Mouse (Mus musculus) limb, embryonic 11.5 days (tissue): ENCODE results near the gene Impdh2. TPM values are rescaled to one million over a fixed set of nuclear protein-coding genes. Genes with fewer than 3 reads are reported as not detected.

Source experiments
- ATAC-seq: fragments of 200-750 bp; cut with Nextera tagmentation; 2 replicates; pipeline ENCODE4 v1.8.0; 2017; ENCODE audit warnings: low read depth; ENCODE audit not compliant: insufficient number of reproducible peaks, low FRiP score, low TSS enrichment
- DNase-seq: peaks from one replicate; pipeline ENCODE4 v3.0.0-alpha.2; 2015; ENCODE audit warnings: low spot score
- H3K27ac ChIP-seq: fragments of 300-500 bp; sonication (generic); replicated peaks from 2 replicates; pipeline ENCODE4 v1.5.1; 2014; ENCODE audit warnings: low read depth, mild to moderate bottlenecking, low read length
- H3K27me3 ChIP-seq: fragments of 300-500 bp; sonication (generic); 2 replicates; pipeline ENCODE4 v1.6.1; 2014; ENCODE audit warnings: mild to moderate bottlenecking, low read length, mixed read lengths; ENCODE audit not compliant: control insufficient read depth, insufficient read depth
- H3K36me3 ChIP-seq: fragments of 300-500 bp; sonication (generic); 2 replicates; pipeline ENCODE4 v1.6.1; 2014; ENCODE audit warnings: mild to moderate bottlenecking, low read length, moderate library complexity, mixed read lengths; ENCODE audit not compliant: control insufficient read depth, insufficient read depth
- H3K4me1 ChIP-seq: fragments of 300-500 bp; sonication (generic); 2 replicates; pipeline ENCODE4 v1.6.1; 2014; ENCODE audit warnings: low read length, mixed read lengths; ENCODE audit not compliant: control insufficient read depth, insufficient read depth
- H3K4me2 ChIP-seq: fragments of 300-500 bp; sonication (generic); 2 replicates; pipeline ENCODE4 v1.6.1; 2014; ENCODE audit warnings: low read depth, mild to moderate bottlenecking, moderate library complexity; ENCODE audit not compliant: severe bottlenecking
- H3K4me3 ChIP-seq: fragments of 300-500 bp; sonication (generic); 2 replicates; pipeline ENCODE4 v1.5.1; 2014; ENCODE audit warnings: low read depth, low read length
- H3K9ac ChIP-seq: fragments of 300-500 bp; sonication (generic); 2 replicates; pipeline ENCODE4 v1.6.1; 2014; ENCODE audit warnings: mild to moderate bottlenecking, low read length
- H3K9me3 ChIP-seq: fragments of 300-500 bp; sonication (generic); 2 replicates; pipeline ENCODE4 v1.6.1; 2016; ENCODE audit warnings: low read length; ENCODE audit not compliant: control insufficient read depth
- whole genome bisulfite sequencing: fragments of 180-500 bp; shearing (Covaris S2); extraction: QIAGEN DNeasy Blood & Tissue Kit; methylation state at CpG from one replicate; pipeline ENCODE4 v1.1.7; 2014; 5-methylcytosine and 5-hydroxymethylcytosine counted together
- polyA plus RNA-seq: library from polyadenylated mRNA; unstranded; fragments of >200 nt; fragmentation: Nextera tagmentation; extraction: Ambion mirVana; gene quantifications from 2 replicates; pipeline ENCODE4 v1.2.1, GENCODE M21; 2014

Impdh2 gene
- polyA plus RNA-seq, 1 experiment from 2014 or later: 247 TPM

DNA sequence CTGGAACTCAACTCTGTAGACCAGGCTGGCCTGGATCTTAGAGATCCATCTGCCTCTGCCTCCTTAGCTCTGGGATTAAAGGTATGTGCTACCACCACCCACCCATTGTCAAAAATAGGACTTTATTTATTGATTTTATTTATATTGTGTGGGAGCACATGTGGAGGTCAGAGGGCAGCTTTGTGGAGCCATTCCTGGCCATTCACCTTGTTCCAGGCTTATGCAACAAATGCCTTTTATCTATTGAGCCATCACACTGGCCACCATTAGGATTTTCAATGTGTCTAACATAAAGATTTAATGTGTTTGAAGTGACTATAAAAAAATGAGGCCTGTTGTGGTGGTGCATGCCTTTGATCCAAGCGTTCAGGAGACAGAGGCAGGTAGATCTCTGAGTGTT lies 28.6 kb upstream of the Impdh2 start:
- Histone ChIP-seq H3K27ac (no peak overlapping the region), H3K4me3 (no peak overlapping the region), H3K4me2 (no peak overlapping the region), H3K4me1 (no peaks in the 10 kb centered on the region), H3K9ac (no peak overlapping the region), H3K27me3 (no peaks in the 10 kb centered on the region), H3K9me3 (no peaks in the 10 kb centered on the region), H3K36me3 (peaks cover 43% of the 10 kb centered on the region)
- no peak for DNase-seq
- WGBS: 95% methylated on average over 1 of the region's 1 CpGs
- ATAC-seq: no peak

- H3K4me2 ChIP-seq: no peak overlapping the region
- H3K36me3 ChIP-seq: peaks cover 32% of the 10 kb centered on the region
- no peak overlapping the region for H3K27ac ChIP-seq
- ATAC-seq (no peak), DNase-seq (no peak)
- no peak overlapping the region for H3K4me3 ChIP-seq
- H3K9ac ChIP-seq: no peak overlapping the region
- H3K9me3 ChIP-seq: no peaks in the 10 kb centered on the region
- no peaks in the 10 kb centered on the region for H3K27me3 ChIP-seq
- no peaks in the 10 kb centered on the region for H3K4me1 ChIP-seq
These were observed 19.2 kb upstream of the Impdh2 start for GRCm38 (mm10) chr9:108540846-108541245.

DNA sequence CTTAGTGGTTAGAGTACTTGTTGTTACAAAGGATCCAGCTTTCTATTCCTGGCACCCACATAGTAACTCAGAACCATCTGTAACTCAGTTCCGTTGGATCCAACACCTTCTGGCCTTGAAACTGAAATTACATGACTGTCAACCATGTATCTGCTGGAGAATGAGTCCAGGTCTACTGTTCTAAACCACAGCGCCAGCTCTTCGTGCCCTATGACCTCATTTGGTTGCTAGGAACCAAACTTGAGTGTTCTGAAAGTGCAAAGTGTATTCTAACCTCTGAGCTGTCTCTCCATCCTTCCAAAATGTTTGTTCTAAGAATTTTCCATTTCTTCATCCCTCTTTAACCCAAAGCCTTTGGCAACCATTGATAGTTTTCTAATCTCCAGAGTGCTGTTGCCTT lies 14.1 kb upstream of the Impdh2 start:
- Histone ChIP-seq H3K27me3 (no peaks in the 10 kb centered on the region), H3K4me2 (no peak overlapping the region), H3K9me3 (no peaks in the 10 kb centered on the region), H3K36me3 (peaks cover 15% of the 10 kb centered on the region), H3K4me1 (no peaks in the 10 kb centered on the region), H3K27ac (no peak overlapping the region), H3K9ac (no peak overlapping the region), H3K4me3 (no peak overlapping the region)
- DNase-seq: no peak
- WGBS: 96% methylated on average over 3 of the region's 3 CpGs
- no peak for ATAC-seq

GRCm38 (mm10) chr9:108546875-108547274 lies 13.2 kb upstream of the Impdh2 start:
- no peak overlapping the region for H3K4me2 ChIP-seq
- H3K27me3 ChIP-seq: no peaks in the 10 kb centered on the region
- no peaks in the 10 kb centered on the region for H3K4me1 ChIP-seq
- peaks cover 15% of the 10 kb centered on the region for H3K36me3 ChIP-seq
- no peak for DNase-seq
- no peaks in the 10 kb centered on the region for H3K9me3 ChIP-seq
- no peak overlapping the region for H3K4me3 ChIP-seq
- WGBS: 89% methylated on average over 1 of the region's 1 CpGs
- H3K27ac ChIP-seq: no peak overlapping the region
- no peak for ATAC-seq
- H3K9ac ChIP-seq: no peak overlapping the region

DNA sequence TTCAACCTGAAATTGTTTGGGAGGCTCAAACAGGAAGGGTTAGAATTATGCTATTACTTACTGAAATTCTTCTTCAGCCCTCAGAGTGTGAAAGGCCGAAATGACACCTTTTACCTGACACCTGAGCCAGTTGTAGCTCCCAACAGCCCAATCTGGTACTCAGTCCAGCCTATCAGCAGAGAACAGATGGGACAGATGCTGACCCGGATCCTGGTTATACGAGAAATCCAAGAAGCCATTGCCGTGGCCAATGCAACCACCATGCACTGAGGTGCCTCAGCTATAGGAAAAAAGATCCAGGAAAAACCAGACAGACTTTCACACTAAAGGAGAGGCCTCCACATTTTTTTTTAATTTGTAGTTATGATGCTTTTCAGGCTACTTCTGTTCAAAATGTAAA lies 917 bp upstream of the Impdh2 start:
- DNase-seq: no peak
- peaks cover 10% of the 10 kb centered on the region for H3K4me1 ChIP-seq
- 90% methylated on average over 4 of the region's 4 CpGs for WGBS
- ATAC-seq: no peak
- peaks cover 31% of the 10 kb centered on the region for H3K36me3 ChIP-seq
- H3K27ac ChIP-seq: no peak overlapping the region
- no peak overlapping the region for H3K9ac ChIP-seq
- no peaks in the 10 kb centered on the region for H3K9me3 ChIP-seq
- no peaks in the 10 kb centered on the region for H3K27me3 ChIP-seq
- no peak overlapping the region for H3K4me3 ChIP-seq
- no peak overlapping the region for H3K4me2 ChIP-seq

GRCm38 (mm10) chr9:108563671-108564070 lies 3.6 kb downstream of the Impdh2 start:
- Histone ChIP-seq H3K27me3 (no peaks in the 10 kb centered on the region), H3K4me1 (peaks cover 18% of the 10 kb centered on the region), H3K4me3 (no peak overlapping the region), H3K4me2 (no peak overlapping the region), H3K27ac (no peak overlapping the region), H3K9ac (no peak overlapping the region), H3K9me3 (no peaks in the 10 kb centered on the region), H3K36me3 (peaks cover 13% of the 10 kb centered on the region)
- ATAC-seq (no peak), DNase-seq (no peak)
- WGBS: 92% methylated on average over 8 of the region's 8 CpGs

GRCm38 (mm10) chr9:108564131-108564530 lies 4.0 kb downstream of the Impdh2 start:
- DNase-seq (no peak), ATAC-seq (no peak)
- H3K27me3 ChIP-seq: no peaks in the 10 kb centered on the region
- no peak overlapping the region for H3K9ac ChIP-seq
- H3K4me1 ChIP-seq: peaks cover 18% of the 10 kb centered on the region
- H3K36me3 ChIP-seq: peaks cover 9% of the 10 kb centered on the region
- WGBS: 88% methylated on average over 7 of the region's 7 CpGs
- no peak overlapping the region for H3K27ac ChIP-seq
- no peak overlapping the region for H3K4me3 ChIP-seq
- no peak overlapping the region for H3K4me2 ChIP-seq
- H3K9me3 ChIP-seq: no peaks in the 10 kb centered on the region

DNA sequence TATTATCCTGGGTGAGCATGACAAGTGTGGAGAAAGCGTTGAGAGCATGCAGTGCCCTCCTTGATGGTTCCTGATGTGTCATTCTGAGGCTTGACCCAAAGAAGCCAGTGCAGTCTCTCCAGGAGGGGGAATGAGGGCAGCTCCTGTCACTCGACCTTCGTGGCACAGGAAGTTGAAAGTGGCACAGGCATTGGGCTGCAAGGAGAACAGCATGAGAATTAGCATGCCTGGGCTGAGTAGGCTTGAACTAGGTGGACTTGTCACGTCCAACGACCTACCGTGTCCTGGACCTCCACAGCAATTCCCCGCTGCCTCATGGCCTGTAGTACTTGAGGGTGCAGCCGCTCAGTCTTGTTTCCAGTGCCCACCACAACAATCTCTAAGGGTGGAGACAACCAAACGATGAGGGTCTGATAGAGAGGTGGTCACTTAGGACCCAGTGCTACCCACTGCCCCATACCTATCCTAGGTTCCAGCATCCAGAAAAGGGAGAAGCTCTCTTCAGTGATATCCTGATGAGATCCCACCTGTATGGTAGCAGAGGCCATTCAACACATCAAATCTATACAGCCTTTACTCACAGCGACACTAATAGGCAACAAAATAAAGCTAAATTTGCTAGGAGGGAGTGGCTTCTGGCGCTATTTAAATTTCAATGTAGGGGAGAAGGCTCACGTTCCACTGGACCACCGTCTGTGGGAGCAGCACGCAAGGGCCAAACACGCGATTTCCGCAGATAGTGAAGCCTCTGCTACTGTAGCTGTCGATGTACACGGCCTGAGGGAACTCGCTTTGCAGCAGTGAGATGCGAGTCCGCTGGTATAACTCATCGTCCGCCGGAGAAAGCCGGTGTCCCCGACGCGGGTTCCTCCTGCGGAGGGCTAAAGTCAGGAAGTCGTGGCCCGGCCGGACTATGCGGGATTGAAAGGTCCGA lies 6.1 kb downstream of the Impdh2 start:
- H3K4me1 ChIP-seq: peaks cover 24% of the 10 kb centered on the region
- peak overlapping the region; percentile 76 for H3K9ac ChIP-seq
- H3K4me3 ChIP-seq: peak overlapping the region; percentile 76
- peaks cover 7% of the 10 kb centered on the region for H3K36me3 ChIP-seq
- H3K4me2 ChIP-seq: peak overlapping the region; percentile 89
- ATAC-seq (no peak), DNase-seq (peak; percentile 24)
- peak overlapping the region; percentile 66; the same call in 1 of the 2 replicates for H3K27ac ChIP-seq
- 13% methylated on average over 35 of the region's 35 CpGs for WGBS
- H3K27me3 ChIP-seq: no peaks in the 10 kb centered on the region
- H3K9me3 ChIP-seq: no peaks in the 10 kb centered on the region
